7 mouse cellular contexts compared by ENCODE assay signal in genomic region chr4:119359196-119359971, GRCm38 (mm10). TPM values are rescaled to one million over a fixed set of nuclear protein-coding genes. Genes with fewer than 3 reads are reported as not detected.
DNase-seq lines count a peak whose midpoint lies in the region; ATAC-seq and TF ChIP-seq lines count a peak whose summit lies in the region.

No protein-coding gene starts in this region.

- H3K4me3 ChIP-seq in brown adipose tissue, adult 24 weeks (ENCODE audit: insufficient read depth, low read depth, low read length) = peak overlapping the region; percentile 27
- H3K4me3 ChIP-seq in heart, postnatal 0 days (ENCODE audit: low read depth, low read length) = peak overlapping the region; percentile 47
- H3K4me3 ChIP-seq in limb, embryonic 13.5 days = peak overlapping the region; percentile 47
- H3K4me3 ChIP-seq in neural tube, embryonic 14.5 days (ENCODE audit: low read depth, low read length) = peak overlapping the region; percentile 31

- peak overlapping the region; percentile 62 for H3K4me2 ChIP-seq in heart, postnatal 0 days (ENCODE audit: low read depth, low read length)
- H3K4me2 ChIP-seq in limb, embryonic 13.5 days (replicated peaks) = peak overlapping the region; percentile 69
- H3K4me2 ChIP-seq in neural tube, embryonic 14.5 days (ENCODE audit: low read depth, low read length) = peak overlapping the region; percentile 55

- H3K27ac ChIP-seq in brown adipose tissue, adult 24 weeks (replicated peaks; ENCODE audit: low read depth, low read length) = no peak overlapping the region
- H3K27ac ChIP-seq in heart, postnatal 0 days (ENCODE audit: low read depth) = no peak overlapping the region
- H3K27ac ChIP-seq in limb, embryonic 13.5 days = peak overlapping the region; percentile 61
- peak overlapping the region; percentile 75 for H3K27ac ChIP-seq in neural tube, embryonic 14.5 days (ENCODE audit: low read depth, low read length)

- 6% methylated on average over 30 of the region's 30 CpGs for WGBS in heart, postnatal 0 days
- 6% methylated on average over 30 of the region's 30 CpGs for WGBS in limb, embryonic 13.5 days
- WGBS in neural tube, embryonic 14.5 days = 8% methylated on average over 30 of the region's 30 CpGs

- no peaks in the 10 kb centered on the region for H3K9me3 ChIP-seq in heart, postnatal 0 days (replicated peaks; ENCODE audit: control insufficient read depth, low read length)
- H3K9me3 ChIP-seq in limb, embryonic 13.5 days = no peaks in the 10 kb centered on the region
- H3K9me3 ChIP-seq in neural tube, embryonic 14.5 days (ENCODE audit: control insufficient read depth, low read length) = no peaks in the 10 kb centered on the region

- no peaks in the 10 kb centered on the region for H3K4me1 ChIP-seq in brown adipose tissue, adult 24 weeks (ENCODE audit: control insufficient read depth, insufficient read depth, insufficient read length, low read length)
- no peaks in the 10 kb centered on the region for H3K4me1 ChIP-seq in heart, postnatal 0 days (ENCODE audit: control insufficient read depth, insufficient read depth)
- H3K4me1 ChIP-seq in limb, embryonic 13.5 days = peaks cover 10% of the 10 kb centered on the region; the same call in 1 of the 2 replicates
- peaks cover 2% of the 10 kb centered on the region; the same call in 1 of the 2 replicates for H3K4me1 ChIP-seq in neural tube, embryonic 14.5 days (ENCODE audit: control insufficient read depth, insufficient read depth, low read length)

- peak overlapping the region; percentile 47; the same call in 1 of the 2 replicates for H3K9ac ChIP-seq in heart, postnatal 0 days (replicated peaks; ENCODE audit: low read depth, low read length)
- H3K9ac ChIP-seq in limb, embryonic 13.5 days = peak overlapping the region; percentile 70
- peak overlapping the region; percentile 55 for H3K9ac ChIP-seq in neural tube, embryonic 14.5 days (replicated peaks; ENCODE audit: low read depth, low read length)

- H3K27me3 ChIP-seq in heart, postnatal 0 days (ENCODE audit: control insufficient read depth, insufficient read depth, low read length) = 0 out of 2 replicates have a peak, but pooled peaks cover 3% of the 10 kb centered on the region
- H3K27me3 ChIP-seq in limb, embryonic 13.5 days = 0 out of 2 replicates have a peak, but pooled peaks cover 5% of the 10 kb centered on the region
- H3K27me3 ChIP-seq in neural tube, embryonic 14.5 days (ENCODE audit: control insufficient read depth, insufficient read depth, low read length) = no peaks in the 10 kb centered on the region

- H3K36me3 ChIP-seq in heart, postnatal 0 days (replicated peaks; ENCODE audit: control insufficient read depth, insufficient read depth, low read length) = no peaks in the 10 kb centered on the region
- H3K36me3 ChIP-seq in limb, embryonic 13.5 days = no peaks in the 10 kb centered on the region
- H3K36me3 ChIP-seq in neural tube, embryonic 14.5 days (ENCODE audit: control insufficient read depth, insufficient read depth, low read length) = no peaks in the 10 kb centered on the region

- TF ChIP-seq EP300 in heart, postnatal 0 days (IDR thresholded peaks at IDR 0.05; ENCODE audit: low read depth) = no peak

- DNase-seq in right cerebral cortex, postnatal 4 days = peak; percentile 12
- DNase-seq in right cerebral cortex, postnatal 36 days (ENCODE audit: low spot score in 2 of 2) = no peak
- peak; percentile 5 for DNase-seq in heart, postnatal 0 days (ENCODE audit: low spot score)
- DNase-seq in gastrocnemius, adult 18-20 months (ENCODE audit: low spot score) = no peak

- no peak for TF ChIP-seq CTCF in heart, postnatal 0 days (IDR thresholded peaks at IDR 0.05; ENCODE audit: low read depth)

- ATAC-seq in heart, postnatal 0 days (ENCODE audit: insufficient read depth, low read depth) = no peak
- ATAC-seq in limb, embryonic 13.5 days (ENCODE audit: low FRiP score, low read depth) = peak; percentile 67
- 0 out of 2 replicates have a peak, but pooled peaks have one; percentile 79 for ATAC-seq in neural tube, embryonic 14.5 days (ENCODE audit: low read depth)

RNA-seq across cellular contexts. Expression of gene Ppih, which starts 39.0 kb away (rescaled TPM):
- 15.4 and 17.0 TPM in 2 replicates for polyA plus RNA-seq in brown adipose tissue, adult 24 weeks (2012; ENCODE audit: insufficient read depth, insufficient read length, missing spikeins)
- total RNA-seq in heart, postnatal 0 days (2014; rRNA removed; ENCODE audit: low replicate concordance) = 15.2 and 31.1 TPM in 2 replicates
- 21.5 and 26.0 TPM in 2 replicates for polyA plus RNA-seq in heart, postnatal 0 days (2015; fragmentation: Nextera tagmentation; extraction: Ambion mirVana)
- polyA plus RNA-seq in limb, embryonic 13.5 days (2015; fragmentation: Nextera tagmentation; extraction: Ambion mirVana) = 105 and 108 TPM in 2 replicates
- 48.0 and 49.7 TPM in 2 replicates for polyA plus RNA-seq in neural tube, embryonic 14.5 days (2014; fragmentation: Nextera tagmentation; extraction: Ambion mirVana)
- total RNA-seq in gastrocnemius, adult 18-20 months (2021) = 1 to 10 TPM; 7.9 to 8.8 TPM

RNA-seq across cellular contexts. Expression of gene Ccdc30, which starts 55.9 kb away (rescaled TPM):
- polyA plus RNA-seq in brown adipose tissue, adult 24 weeks (2012; ENCODE audit: insufficient read depth, insufficient read length, missing spikeins) = 0.87 TPM in 1 of 2 replicates, not detected in the other
- total RNA-seq in heart, postnatal 0 days (2014; rRNA removed; ENCODE audit: low replicate concordance) = not detected in 2 replicates
- 2.1 and 2.3 TPM in 2 replicates for polyA plus RNA-seq in heart, postnatal 0 days (2015; fragmentation: Nextera tagmentation; extraction: Ambion mirVana)
- 6.6 and 7.5 TPM in 2 replicates for polyA plus RNA-seq in limb, embryonic 13.5 days (2015; fragmentation: Nextera tagmentation; extraction: Ambion mirVana)
- 24.9 and 26.6 TPM in 2 replicates for polyA plus RNA-seq in neural tube, embryonic 14.5 days (2014; fragmentation: Nextera tagmentation; extraction: Ambion mirVana)
- total RNA-seq in gastrocnemius, adult 18-20 months (2021) = not detected

Comparison
In these comparisons a context has a peak if more than half of its experiments do, and no peak if none do; other contexts are left out.
1. DNase-seq: peak in right cerebral cortex, postnatal 4 days (single experiment) and heart, postnatal 0 days (single experiment); none in right cerebral cortex, postnatal 36 days (0 of 2) and gastrocnemius, adult 18-20 months (single experiment).
2. H3K27ac ChIP-seq: peak in limb, embryonic 13.5 days (single experiment) and neural tube, embryonic 14.5 days (single experiment); none in brown adipose tissue, adult 24 weeks (single experiment) and heart, postnatal 0 days (single experiment).
3. Peak in every context shown above with its lines, with median percentiles within 50 percentile points of each other: H3K4me3 ChIP-seq, H3K4me2 ChIP-seq and H3K9ac ChIP-seq.